Mouse (Mus musculus) small intestine, adult 2 months (tissue): ENCODE measurements at regions not wholly inside any gene's neighbourhood (a gene's known extent, or its start where the extent isn't known, plus 50 kb on each side); places are given as distances from the start of the nearest gene placed in this dataset.

Experiments used
- CTCF ChIP-seq: fragments of 200-500 bp; IDR thresholded peaks from 2 replicates; pipeline ENCODE4 v1.5.1; 2012; ENCODE audit warnings: low read depth, mild to moderate bottlenecking, control low read depth, inconsistent platforms, low read length, moderate library complexity, mixed read lengths; ENCODE audit not compliant: insufficient replicate concordance, insufficient read length; ENCODE audit errors: extremely low read depth
- POLR2A ChIP-seq: fragments of 200-500 bp; IDR thresholded peaks from 2 replicates; pipeline ENCODE4 v1.6.1; 2012; ENCODE audit warnings: low read depth, mild to moderate bottlenecking, control low read depth, inconsistent platforms, low read length, moderate library complexity

DNA sequence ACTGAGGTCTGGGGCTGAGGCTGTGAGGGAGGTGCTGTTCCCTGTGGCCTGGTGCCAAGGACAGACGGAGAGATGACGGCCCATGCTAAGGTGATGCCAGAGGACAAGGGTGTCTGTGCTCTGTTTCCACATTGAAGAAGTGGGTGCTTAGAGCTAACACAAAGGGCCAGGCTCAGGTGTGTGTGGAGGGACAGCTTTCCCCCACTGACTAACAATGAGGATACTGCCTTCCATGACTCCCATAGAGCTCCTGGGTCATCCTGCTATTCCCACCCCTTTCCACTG is 170.9 kb downstream of the Emx2 start:
- TF ChIP-seq POLR2A: no peak
- no peak for TF ChIP-seq CTCF
